21 mouse cellular contexts compared by ENCODE assay signal in genomic region chr13:53278908-53279307, GRCm38 (mm10). TPM values are rescaled to one million over a fixed set of nuclear protein-coding genes. Genes with fewer than 3 reads are reported as not detected.
A peak's percentile ranks its signal among the peaks of the same experiment; 100 is the strongest.
DNase-seq lines count a peak whose midpoint lies in the region; ATAC-seq lines count a peak whose summit lies in the region.
"Had no signal": no experiment of that assay in that cellular context is flagged by ENCODE, and none has a peak within 500 bp of the region (broad histone marks: within the 10 kb centered on the region; RNA-seq: fewer than 3 reads in every experiment).

No protein-coding gene starts in this region.

- H3K4me1 ChIP-seq in heart, embryonic 10.5 days = peaks cover 86% of the 10 kb centered on the region
- peaks cover 76% of the 10 kb centered on the region for H3K4me1 ChIP-seq in intestine, embryonic 14.5 days (replicated peaks; ENCODE audit: control insufficient read depth, insufficient read depth, low read length)

- intact Hi-C loops in heart, postnatal 25 days (cut with DNase I) = no loop called here

- ATAC-seq in intestine, embryonic 14.5 days (replicated peaks; ENCODE audit: low FRiP score, low TSS enrichment, low read depth) = 0 out of 2 replicates have a peak, but pooled peaks have one; percentile 34
- ATAC-seq: forebrain, embryonic 15.5 days; lung, postnatal 0 days; Patski had no signal

- no peak overlapping the region for H3K4me3 ChIP-seq in heart, embryonic 10.5 days
- H3K4me3 ChIP-seq in intestine, embryonic 14.5 days (ENCODE audit: low read depth, low read length) = no peak overlapping the region
- H3K4me3 ChIP-seq: forebrain, embryonic 15.5 days; midbrain, embryonic 12.5 days had no signal

- H3K27ac ChIP-seq in heart, embryonic 10.5 days = peak overlapping the region; percentile 47; the same call in 1 of the 2 replicates
- H3K27ac ChIP-seq in intestine, embryonic 14.5 days (ENCODE audit: low read depth) = no peak overlapping the region
- H3K27ac ChIP-seq: forebrain, embryonic 15.5 days; midbrain, embryonic 12.5 days had no signal

- no peak for DNase-seq in heart, embryonic 10.5 days (ENCODE audit: low spot score)
- no peak for DNase-seq in heart, postnatal 25 days (ENCODE audit: low spot score)
- peak; percentile 29 for DNase-seq in kidney, adult 9 months
- DNase-seq in kidney, postnatal 4 days = no peak
- DNase-seq in ES-CJ7 (ENCODE audit: low read depth, low spot score) = peak; percentile 88
- DNase-seq in intestine, embryonic 14.5 days (ENCODE audit: low spot score) = no peak
- DNase-seq in right cerebral cortex, postnatal 36 days (ENCODE audit: low spot score in 2 of 2) = no peak
- no peak for DNase-seq in cerebellum, adult 11 months
- DNase-seq: adrenal gland, postnatal 36 days; cerebellum, adult 18-20 months; cerebellum, postnatal 25 days; gastrocnemius, postnatal 36 days; left cerebral cortex, postnatal 4 days; liver; retina, postnatal 1 day; right cerebral cortex, postnatal 4 days had no signal

- WGBS in heart, embryonic 10.5 days = 67% methylated on average over 10 of the region's 10 CpGs
- WGBS in intestine, embryonic 14.5 days = 66% methylated on average over 10 of the region's 10 CpGs

- H3K9me3 ChIP-seq in heart, embryonic 10.5 days = no peaks in the 10 kb centered on the region
- no peaks in the 10 kb centered on the region for H3K9me3 ChIP-seq in intestine, embryonic 14.5 days (ENCODE audit: control insufficient read depth, low read length)
- H3K9me3 ChIP-seq: forebrain, embryonic 15.5 days; midbrain, embryonic 12.5 days had no signal

- H3K36me3 ChIP-seq in heart, embryonic 10.5 days = no peaks in the 10 kb centered on the region
- no peaks in the 10 kb centered on the region for H3K36me3 ChIP-seq in intestine, embryonic 14.5 days (ENCODE audit: control insufficient read depth, insufficient read depth, low read length)
- H3K36me3 ChIP-seq: forebrain, embryonic 15.5 days; midbrain, embryonic 12.5 days had no signal

- no peak overlapping the region for H3K4me2 ChIP-seq in intestine, embryonic 14.5 days (ENCODE audit: low read length)
- H3K4me2 ChIP-seq: forebrain, embryonic 15.5 days; midbrain, embryonic 12.5 days had no signal

- H3K27me3 ChIP-seq in heart, embryonic 10.5 days (ENCODE audit: insufficient read depth, poor library complexity, severe bottlenecking) = no peaks in the 10 kb centered on the region
- H3K27me3 ChIP-seq in intestine, embryonic 14.5 days (replicated peaks; ENCODE audit: control insufficient read depth, insufficient read depth, low read length) = no peaks in the 10 kb centered on the region
- H3K27me3 ChIP-seq: forebrain, embryonic 15.5 days had no signal

- no peak overlapping the region for H3K9ac ChIP-seq in intestine, embryonic 14.5 days (ENCODE audit: low read length)
- H3K9ac ChIP-seq: forebrain, embryonic 15.5 days; midbrain, embryonic 12.5 days had no signal

RNA-seq across cellular contexts. Expression of gene Ror2, which starts 7.0 kb away (rescaled TPM):
- 25.8 and 27.8 TPM in 2 replicates for polyA plus RNA-seq in heart, embryonic 10.5 days (2016; fragmentation: Nextera tagmentation; extraction: Ambion mirVana)
- total RNA-seq in heart, postnatal 25 days (2021) = 1 to 10 TPM; 1.5 to 1.8 TPM
- 15.5 and 18.5 TPM in 2 replicates for polyA plus RNA-seq in intestine, embryonic 14.5 days (2014; fragmentation: Nextera tagmentation; extraction: Ambion mirVana)
- total RNA-seq: monocyte, adult 5-6 weeks had no signal
- polyA plus RNA-seq: Patski had no signal

Comparison
In these comparisons a context has a peak if more than half of its experiments do, and no peak if none do; other contexts are left out.
1. DNase-seq: peak in kidney, adult 9 months (single experiment) and ES-CJ7 (single experiment); none in heart, embryonic 10.5 days (single experiment), heart, postnatal 25 days (single experiment), kidney, postnatal 4 days (0 of 2), intestine, embryonic 14.5 days (single experiment), right cerebral cortex, postnatal 36 days (0 of 2) and cerebellum, adult 11 months (single experiment).